Mouse (Mus musculus) lung, embryonic 14.5 days (tissue): ENCODE data around the gene Fam124b. TPM values are rescaled to one million over a fixed set of nuclear protein-coding genes. Genes with fewer than 3 reads are reported as not detected.

Experiments used
- ATAC-seq: fragments of 200-750 bp; cut with Nextera tagmentation; 2 replicates; pipeline ENCODE4 v1.8.0; 2017; ENCODE audit warnings: mild to moderate bottlenecking, moderate TSS enrichment, moderate library complexity; ENCODE audit not compliant: insufficient read depth
- DNase-seq: peaks from one replicate; pipeline ENCODE4 v3.0.0-alpha.2; 2015
- H3K27ac ChIP-seq: fragments of 300-500 bp; sonication (generic); 2 replicates; pipeline ENCODE4 v1.5.1; 2014; ENCODE audit warnings: low read depth, mild to moderate bottlenecking, moderate library complexity
- H3K27me3 ChIP-seq: fragments of 300-500 bp; sonication (generic); 2 replicates; pipeline ENCODE4 v1.6.1; 2014; ENCODE audit warnings: low read length, control low read depth; ENCODE audit not compliant: insufficient read depth
- H3K36me3 ChIP-seq: fragments of 300-500 bp; sonication (generic); 2 replicates; pipeline ENCODE4 v1.6.1; 2014; ENCODE audit warnings: control low read depth; ENCODE audit not compliant: insufficient read depth
- H3K4me1 ChIP-seq: fragments of 300-500 bp; sonication (generic); 2 replicates; pipeline ENCODE4 v1.6.1; 2014; ENCODE audit warnings: antibody characterized with exemption, control low read depth; ENCODE audit not compliant: insufficient read depth
- H3K4me2 ChIP-seq: fragments of 300-500 bp; sonication (generic); 2 replicates; pipeline ENCODE4 v1.6.1; 2014; ENCODE audit warnings: mild to moderate bottlenecking
- H3K4me3 ChIP-seq: fragments of 300-500 bp; sonication (generic); 2 replicates; pipeline ENCODE4 v1.5.1; 2014; ENCODE audit warnings: low read depth, low read length
- H3K9ac ChIP-seq: fragments of 300-500 bp; sonication (generic); 2 replicates; pipeline ENCODE4 v1.6.1; 2014
- H3K9me3 ChIP-seq: fragments of 300-500 bp; sonication (generic); 2 replicates; pipeline ENCODE4 v1.6.1; 2016; ENCODE audit warnings: low read depth, low read length, control low read depth
- CTCF ChIP-seq: IDR thresholded peaks from 2 replicates; pipeline ENCODE4 v1.5.1; 2016; ENCODE audit warnings: antibody characterized with exemption, low read depth
- WGBS: fragments of 180-500 bp; shearing (Covaris S2); extraction: QIAGEN DNeasy Blood & Tissue Kit; methylation state at CpG from one replicate; pipeline ENCODE4 v1.1.7; 2014; 5-methylcytosine and 5-hydroxymethylcytosine counted together
- polyA plus RNA-seq: library from polyadenylated mRNA; unstranded; fragments of >200 nt; fragmentation: Nextera tagmentation; extraction: Ambion mirVana; gene quantifications from 2 replicates; pipeline ENCODE4 v1.2.1, GENCODE M21; 2014

Fam124b gene
- polyA plus RNA-seq, 1 experiment from 2014 or later: 3.2 TPM

GRCm38 (mm10) chr1:80153125-80153716, 65.1 kb downstream of the Fam124b start:
- no peak for TF ChIP-seq CTCF
- Histone ChIP-seq H3K36me3 (no peaks in the 10 kb centered on the region), H3K27me3 (no peaks in the 10 kb centered on the region), H3K9ac (no peak overlapping the region), H3K4me1 (no peaks in the 10 kb centered on the region), H3K9me3 (no peaks in the 10 kb centered on the region), H3K4me3 (no peak overlapping the region), H3K27ac (no peak overlapping the region), H3K4me2 (no peak overlapping the region)
- DNase-seq: no peak
- no peak for ATAC-seq
- WGBS: 73% methylated on average over 7 of the region's 7 CpGs

GRCm38 (mm10) chr1:80150681-80151080, 67.6 kb downstream of the Fam124b start:
- no peak overlapping the region for H3K9ac ChIP-seq
- no peak overlapping the region for H3K27ac ChIP-seq
- H3K4me1 ChIP-seq: no peaks in the 10 kb centered on the region
- no peaks in the 10 kb centered on the region for H3K27me3 ChIP-seq
- no peak for TF ChIP-seq CTCF
- H3K36me3 ChIP-seq: no peaks in the 10 kb centered on the region
- H3K4me3 ChIP-seq: no peak overlapping the region
- DNase-seq (no peak), ATAC-seq (no peak)
- no peaks in the 10 kb centered on the region for H3K9me3 ChIP-seq
- no peak overlapping the region for H3K4me2 ChIP-seq

Other genes starting within 250 kb of the Fam124b start
- 59.3 and 60.1 TPM in 2 replicates for gene Cul3, start 122.0 kb upstream of the Fam124b start, polyA plus RNA-seq
- gene Gm45261, start 243.0 kb upstream of the Fam124b start, polyA plus RNA-seq: not detected in 2 replicates